Mouse (Mus musculus) kidney, adult 18-20 months (tissue): ENCODE results near the gene Ss18l2.

Experiments used
- DNase-seq: peaks from one replicate; pipeline ENCODE4 v3.0.0; 2021

The Ss18l2 gene

GRCm38 (mm10) chr9:121709898-121710583 is at the start of gene Ss18l2:
Gene Ss18l2 (plus strand): TSS chr9:121710329.
- DNase-seq: peak; percentile 99

GRCm38 (mm10) chr9:121663467-121663866 is 46.7 kb upstream of the Ss18l2 start:
- DNase-seq: no peak

DNA sequence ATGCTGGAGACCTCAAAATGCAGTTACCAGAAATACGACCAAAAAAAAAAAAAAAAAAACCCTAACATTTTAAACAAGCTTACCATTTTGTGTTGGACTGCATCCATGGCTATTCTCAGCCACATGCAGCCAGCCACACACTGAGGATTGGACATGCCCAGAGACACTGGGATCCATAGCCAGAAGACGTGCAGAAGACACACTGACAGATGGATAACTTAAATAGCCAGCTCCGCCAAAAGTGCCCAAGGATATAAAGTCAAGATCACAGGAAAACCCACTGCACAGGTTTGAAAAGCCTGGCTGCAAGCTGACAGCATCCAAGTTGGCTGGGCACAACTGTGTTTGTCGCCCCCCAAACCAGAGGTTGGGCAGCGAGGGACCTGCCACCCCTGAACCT is 46.0 kb upstream of the Ss18l2 start:
- DNase-seq: no peak

GRCm38 (mm10) chr9:121666957-121667630 is 43.0 kb upstream of the Ss18l2 start:
- no peak for DNase-seq

DNA sequence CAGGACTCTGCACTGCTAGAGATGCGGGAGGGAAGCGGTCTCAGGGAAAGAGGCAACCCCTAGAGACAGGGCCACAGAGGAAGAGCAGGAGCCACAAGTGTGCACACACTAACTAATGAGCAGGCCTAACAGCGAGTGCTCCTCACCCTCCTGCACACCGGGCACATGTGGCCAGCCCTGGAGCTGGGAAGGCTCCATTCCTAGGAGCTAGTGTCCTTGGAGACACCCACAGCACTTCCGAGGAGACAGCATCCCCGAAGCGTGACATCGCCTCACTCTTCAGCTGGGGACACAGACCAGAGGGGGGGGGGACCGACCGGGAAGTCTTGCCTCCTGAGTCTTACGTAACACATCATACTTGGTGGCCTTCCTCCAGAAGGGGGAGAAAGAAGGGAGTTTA is 42.3 kb upstream of the Ss18l2 start:
- DNase-seq: no peak

- DNase-seq: peak; percentile 57
Observed at GRCm38 (mm10) chr9:121669348-121669791, 40.8 kb upstream of the Ss18l2 start.

DNA sequence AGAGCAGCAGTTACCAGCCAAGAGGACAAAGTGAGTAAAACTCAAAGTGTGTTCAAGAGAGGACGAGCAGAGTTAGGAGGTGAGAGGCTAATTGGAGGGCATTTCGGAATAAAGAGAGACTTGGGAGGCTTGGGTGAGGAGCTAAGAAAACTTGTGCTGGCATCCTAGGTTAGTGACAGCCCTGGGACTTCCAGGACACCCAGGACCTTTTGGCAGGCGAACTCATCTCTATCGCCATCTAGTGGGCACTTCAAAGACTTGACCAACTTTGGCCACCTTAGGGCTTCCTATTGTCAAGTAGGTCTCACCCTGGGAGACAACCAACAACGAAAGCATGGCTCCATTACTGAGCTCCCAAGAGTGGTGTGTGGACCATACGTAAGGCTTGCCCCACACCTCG is 38.8 kb upstream of the Ss18l2 start:
- DNase-seq: peak; percentile 47

GRCm38 (mm10) chr9:121672311-121672710 is 37.8 kb upstream of the Ss18l2 start:
- DNase-seq: peak; percentile 16

GRCm38 (mm10) chr9:121673716-121674115 is 36.4 kb upstream of the Ss18l2 start:
- DNase-seq: no peak

DNA sequence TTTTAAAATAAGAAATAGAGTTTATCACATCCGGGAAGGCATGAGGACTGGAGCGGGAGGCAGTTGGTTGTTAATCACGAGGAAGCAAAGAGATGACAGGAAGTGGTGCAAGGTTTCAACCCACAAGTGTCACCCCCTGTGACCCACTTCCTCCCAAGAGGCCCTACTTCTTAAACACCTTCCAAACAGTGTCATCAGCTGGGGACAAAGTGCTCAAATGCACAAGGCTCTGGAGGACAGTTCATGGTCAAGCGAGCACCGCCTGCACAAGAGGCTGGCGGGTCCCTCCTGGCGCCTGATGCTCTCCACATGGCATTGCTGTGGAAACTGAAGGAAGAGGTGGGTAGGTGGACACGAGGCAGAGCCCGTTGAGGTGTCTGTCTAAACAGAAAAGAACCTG is 35.1 kb upstream of the Ss18l2 start:
- no peak for DNase-seq

DNA sequence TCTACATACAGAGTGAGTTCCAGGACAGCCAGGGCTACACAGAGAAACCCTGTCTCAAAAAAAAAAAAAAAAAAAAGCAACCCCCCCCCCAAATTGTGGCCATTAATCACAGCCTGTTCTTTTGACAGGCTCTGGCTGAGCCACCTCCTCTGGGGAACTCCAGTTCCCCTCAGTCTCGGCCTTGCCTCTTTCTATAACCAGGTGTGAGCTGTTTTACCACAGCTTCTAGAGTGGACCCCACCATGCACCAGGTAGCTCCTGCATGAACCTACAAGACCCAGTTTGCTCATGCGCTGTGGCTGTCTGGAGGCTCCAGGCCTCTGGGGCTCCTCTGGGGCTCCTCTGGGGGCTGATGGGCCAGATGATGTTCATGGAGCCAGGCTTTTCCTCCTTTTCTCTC is 34.6 kb upstream of the Ss18l2 start:
- no peak for DNase-seq

GRCm38 (mm10) chr9:121677069-121677468 is 33.1 kb upstream of the Ss18l2 start:
- no peak for DNase-seq

GRCm38 (mm10) chr9:121677476-121677875 is 32.7 kb upstream of the Ss18l2 start:
- no peak for DNase-seq

DNA sequence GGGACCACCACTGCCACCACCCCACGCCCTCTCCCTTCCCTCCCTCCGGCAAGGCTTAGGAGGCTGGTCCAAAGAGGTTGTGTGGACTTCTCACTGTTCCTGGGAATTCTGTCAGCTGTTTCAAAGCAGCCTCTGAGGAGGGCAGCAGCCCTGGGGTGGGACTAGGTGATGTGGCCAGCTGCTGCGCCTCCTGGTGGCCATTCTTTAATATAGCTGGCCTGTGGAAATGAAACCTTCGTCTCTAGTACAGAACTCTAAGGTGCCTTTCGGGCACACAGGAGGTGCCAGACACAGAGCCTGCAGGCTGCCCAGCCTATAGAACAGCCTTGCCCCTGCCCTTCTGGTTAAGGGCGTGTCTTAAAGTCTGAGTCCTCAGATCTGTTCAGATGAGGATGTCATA is 30.6 kb upstream of the Ss18l2 start:
- DNase-seq: peak; percentile 41

GRCm38 (mm10) chr9:121681191-121681590 is 28.9 kb upstream of the Ss18l2 start:
- DNase-seq: no peak

- DNase-seq: no peak
Observed at GRCm38 (mm10) chr9:121682037-121682680, 28.0 kb upstream of the Ss18l2 start.

DNA sequence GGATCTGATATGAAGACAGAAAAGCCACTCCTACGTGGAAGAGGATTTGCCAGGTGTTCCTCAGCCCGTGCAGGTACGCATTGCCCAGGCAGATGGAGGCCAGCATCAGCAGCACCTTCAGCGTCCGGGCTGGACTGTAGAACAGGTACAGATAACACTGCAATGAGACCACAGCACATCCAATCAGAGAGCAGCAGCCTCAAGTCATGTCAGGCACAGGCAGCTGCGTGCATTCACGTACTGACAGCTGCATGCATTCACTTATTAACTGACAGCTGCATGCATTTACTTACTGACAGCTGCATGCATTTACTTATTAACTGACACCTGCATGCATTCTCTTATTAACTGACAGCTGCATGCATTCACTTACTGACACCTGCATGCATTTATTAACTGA is 25.4 kb upstream of the Ss18l2 start:
- no peak for DNase-seq

DNA sequence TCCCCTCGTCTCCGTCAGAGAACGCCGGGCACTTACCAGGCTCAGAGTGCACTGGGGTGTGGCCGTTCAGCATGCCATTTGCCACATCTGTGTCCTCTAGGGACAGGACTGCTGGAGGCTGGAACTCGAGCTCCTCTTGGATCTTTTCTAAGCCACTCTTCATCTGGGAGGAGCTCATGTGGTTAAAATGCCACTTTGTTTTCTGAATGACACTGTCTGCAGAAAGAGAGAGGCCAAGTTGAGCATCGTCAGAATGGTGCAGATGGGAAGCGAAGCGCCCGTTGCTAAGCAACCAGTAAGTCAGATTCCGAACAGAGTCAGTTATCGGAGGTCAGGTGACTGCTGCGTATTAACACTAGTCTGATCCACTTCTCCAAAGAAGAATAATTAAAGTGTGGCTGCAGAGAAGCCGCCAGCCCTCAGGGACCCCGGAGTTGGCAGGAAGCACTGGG is 19.9 kb upstream of the Ss18l2 start:
- no peak for DNase-seq

DNA sequence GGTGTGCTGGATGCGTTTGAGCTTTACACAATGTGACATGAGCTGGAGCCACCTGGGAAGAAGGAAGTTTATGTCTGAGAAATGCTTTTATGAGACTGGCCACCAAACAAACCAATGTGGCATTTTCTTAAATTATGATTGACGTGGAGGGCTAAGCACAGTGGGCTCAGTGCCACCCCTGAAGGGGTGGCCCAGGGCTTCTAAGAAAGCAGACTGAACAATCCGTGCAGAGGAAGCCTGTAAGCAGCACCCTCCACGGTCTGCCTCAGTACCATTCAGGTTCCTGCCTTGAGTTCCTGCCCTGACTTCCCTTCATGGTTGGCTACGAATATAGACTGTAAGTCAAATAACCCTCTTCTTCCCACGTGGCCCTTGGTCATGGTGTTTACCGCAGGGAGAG is 19.4 kb upstream of the Ss18l2 start:
- DNase-seq: no peak

DNA sequence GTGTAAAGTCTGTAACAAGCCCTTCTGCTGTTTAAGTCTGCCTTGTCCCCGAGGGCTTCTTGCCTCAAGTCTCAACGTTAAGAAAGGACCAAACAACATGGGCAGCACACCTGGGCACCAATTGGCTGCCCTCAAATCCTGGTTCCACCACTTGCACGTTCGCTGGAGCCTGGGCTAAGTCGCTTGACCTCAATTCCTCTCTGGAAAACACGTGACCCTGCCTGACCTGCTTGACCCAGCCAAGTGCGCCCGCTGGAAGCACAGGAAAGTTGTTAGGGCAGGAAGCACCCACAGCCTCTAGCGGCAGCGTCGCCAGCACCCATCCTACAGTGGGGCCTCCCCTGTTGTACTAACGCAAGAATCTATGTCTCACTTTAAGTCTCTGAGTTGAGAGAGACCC is 15.4 kb upstream of the Ss18l2 start:
- DNase-seq: no peak

- DNase-seq: no peak
Observed at GRCm38 (mm10) chr9:121696626-121697025, 13.5 kb upstream of the Ss18l2 start.

DNA sequence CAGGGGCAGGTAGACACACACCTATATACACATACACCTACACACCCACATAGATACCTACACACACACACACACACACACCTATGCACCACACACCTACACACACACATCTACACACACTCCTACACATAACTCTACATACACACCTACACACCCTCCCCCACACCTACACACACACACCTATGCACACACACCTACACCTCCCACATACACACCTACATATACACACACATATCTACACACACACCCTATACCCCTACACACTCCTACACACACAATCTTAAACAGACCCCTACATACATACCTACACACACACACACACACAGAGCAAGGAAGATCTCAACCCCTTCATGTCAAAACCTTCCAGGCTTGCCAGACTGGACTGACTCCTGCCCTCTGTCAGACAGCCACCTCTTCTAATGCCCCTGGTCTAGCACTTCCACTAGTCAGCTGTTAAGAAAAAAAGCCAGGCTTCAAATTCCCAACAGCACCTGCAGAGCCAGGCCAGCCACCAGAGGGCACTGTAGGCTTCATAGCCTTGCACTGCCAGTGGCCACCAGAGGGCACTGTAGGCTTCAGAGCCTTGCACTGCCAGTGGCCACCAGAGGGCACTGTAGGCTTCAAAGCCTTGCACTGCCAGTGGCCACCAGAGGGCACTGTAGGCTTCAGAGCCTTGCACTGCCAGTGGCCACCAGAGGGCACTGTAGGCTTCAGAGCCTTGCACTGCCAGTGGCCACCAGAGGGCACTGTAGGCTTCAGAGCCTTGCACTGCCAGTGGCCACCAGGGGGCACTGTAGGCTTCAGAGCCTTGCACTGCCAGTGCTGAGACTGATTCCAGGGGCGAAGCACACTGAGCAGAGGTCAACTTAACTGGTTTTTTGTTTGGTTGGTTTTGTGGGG is 12.7 kb upstream of the Ss18l2 start:
- DNase-seq: peak; percentile 71

DNA sequence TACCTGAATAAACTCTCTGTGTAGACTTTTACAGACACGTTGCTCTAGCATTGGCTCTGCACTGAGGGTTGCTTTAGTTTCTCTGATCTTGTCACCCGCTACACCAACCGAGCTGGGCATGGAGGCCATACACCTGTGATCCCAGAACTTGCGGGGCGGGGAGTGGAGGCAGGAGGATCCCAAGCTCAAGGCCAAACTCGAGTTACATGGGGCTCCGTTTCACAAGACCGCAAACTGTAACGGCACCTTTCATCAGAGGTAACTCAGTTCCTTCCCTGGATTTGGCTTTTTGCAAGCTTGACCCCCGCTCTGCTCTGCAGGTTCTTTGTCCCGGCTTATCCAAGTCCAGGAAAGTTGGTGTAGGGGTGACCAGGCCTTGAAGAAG is 5.9 kb upstream of the Ss18l2 start:
- no peak for DNase-seq
